Mouse (Mus musculus) liver, embryonic 13.5 days (tissue): ENCODE measurements around the gene Cntfr. TPM values are rescaled to one million over a fixed set of nuclear protein-coding genes. Genes with fewer than 3 reads are reported as not detected.
A peak's percentile ranks its signal among the peaks of the same experiment; 100 is the strongest.
"Not testable (repeated sequence)": the region's sequence is repeated elsewhere in the genome, so short reads cannot be mapped to it uniquely, and the experiment has no call there.

Experiments used
- ATAC-seq: fragments of 200-750 bp; cut with Nextera tagmentation; 2 replicates; pipeline ENCODE4 v1.8.0; 2017; ENCODE audit warnings: low read depth, mild to moderate bottlenecking, moderate number of reproducible peaks, moderate library complexity
- DNase-seq: peaks from one replicate; pipeline ENCODE4 v3.0.0; 2022
- H3K27ac ChIP-seq: fragments of 300-500 bp; sonication (generic); 2 replicates; pipeline ENCODE4 v1.5.1; 2015; ENCODE audit warnings: moderate library complexity, mild to moderate bottlenecking, inconsistent platforms
- H3K27me3 ChIP-seq: fragments of 300-500 bp; sonication (generic); 2 replicates; pipeline ENCODE4 v1.6.1; 2015; ENCODE audit warnings: mild to moderate bottlenecking, inconsistent platforms
- H3K36me3 ChIP-seq: fragments of 300-500 bp; sonication (generic); 2 replicates; pipeline ENCODE4 v1.6.1; 2015; ENCODE audit warnings: mild to moderate bottlenecking, inconsistent platforms
- H3K4me1 ChIP-seq: fragments of 300-500 bp; sonication (generic); replicated peaks from 2 replicates; pipeline ENCODE4 v1.6.1; 2015; ENCODE audit warnings: inconsistent platforms
- H3K4me2 ChIP-seq: fragments of 300-500 bp; sonication (generic); 2 replicates; pipeline ENCODE4 v1.6.1; 2015; ENCODE audit warnings: inconsistent platforms, mild to moderate bottlenecking, moderate library complexity
- H3K4me3 ChIP-seq: fragments of 300-500 bp; sonication (generic); replicated peaks from 2 replicates; pipeline ENCODE4 v1.5.1; 2015; ENCODE audit warnings: mild to moderate bottlenecking, inconsistent platforms
- H3K9ac ChIP-seq: fragments of 300-500 bp; sonication (generic); 2 replicates; pipeline ENCODE4 v1.6.1; 2015; ENCODE audit warnings: mild to moderate bottlenecking, inconsistent platforms
- H3K9me3 ChIP-seq: fragments of 300-500 bp; sonication (generic); replicated peaks from 2 replicates; pipeline ENCODE4 v1.6.1; 2016; ENCODE audit warnings: inconsistent platforms
- WGBS: fragments of 180-500 bp; shearing (Covaris S2); methylation state at CpG from one replicate; pipeline ENCODE4 v1.1.7; 2015; ENCODE audit not compliant: insufficient replicate concordance; 5-methylcytosine and 5-hydroxymethylcytosine counted together
- polyA plus RNA-seq: library from polyadenylated mRNA; unstranded; fragments of >200 nt; fragmentation: Nextera tagmentation; extraction: Ambion mirVana; gene quantifications from 2 replicates; pipeline ENCODE4 v1.2.1, GENCODE M21; 2015

Cntfr gene
- polyA plus RNA-seq, result 0.38 and 0.62 TPM in 2 replicates

DNA sequence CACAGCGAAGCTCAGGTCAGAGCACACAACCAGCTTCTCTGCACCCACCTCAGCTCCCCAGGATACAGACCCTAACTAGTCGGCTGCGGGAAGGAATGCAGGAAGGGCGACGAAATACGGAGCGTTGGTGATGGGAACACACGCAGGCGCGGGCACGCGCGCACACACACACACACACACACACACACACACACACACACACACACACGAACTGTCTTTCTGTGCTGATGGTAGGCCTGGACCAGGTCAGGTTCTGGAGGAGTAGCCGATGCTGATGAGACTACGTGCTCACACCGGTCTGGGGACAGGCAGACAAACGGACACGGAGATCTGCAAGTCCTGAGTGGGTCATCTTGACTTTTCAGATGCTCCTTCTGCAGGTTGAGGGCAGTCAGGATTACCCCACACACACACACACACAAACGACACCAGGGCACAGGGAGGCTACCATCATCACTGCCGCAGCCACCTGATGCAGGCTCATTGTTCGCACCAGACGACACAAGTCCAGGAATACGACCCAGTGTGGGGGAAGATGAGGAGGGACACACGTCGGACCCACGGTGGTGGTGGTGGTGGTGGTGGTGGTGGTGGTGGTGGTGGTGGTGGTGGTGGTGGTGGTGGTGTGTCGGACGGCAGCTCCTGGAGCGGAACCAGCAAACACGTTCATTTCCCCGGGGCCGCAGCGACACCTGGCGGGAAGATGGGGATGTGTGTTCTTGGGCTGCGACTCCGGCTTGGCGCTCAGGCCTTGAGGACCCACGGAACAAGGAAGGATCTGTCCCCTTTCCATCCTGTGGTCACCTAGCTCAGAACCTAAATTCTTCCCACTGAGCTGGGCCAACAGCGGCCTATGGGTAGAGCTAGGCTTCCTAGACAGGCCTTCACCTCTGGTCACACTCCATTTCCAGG lies at the start of gene Cntfr:
Cntfr (minus strand) TSS at position 160 of the 912 bp plus-strand sequence.
- not testable (repeated sequence) for H3K4me3 ChIP-seq

DNA sequence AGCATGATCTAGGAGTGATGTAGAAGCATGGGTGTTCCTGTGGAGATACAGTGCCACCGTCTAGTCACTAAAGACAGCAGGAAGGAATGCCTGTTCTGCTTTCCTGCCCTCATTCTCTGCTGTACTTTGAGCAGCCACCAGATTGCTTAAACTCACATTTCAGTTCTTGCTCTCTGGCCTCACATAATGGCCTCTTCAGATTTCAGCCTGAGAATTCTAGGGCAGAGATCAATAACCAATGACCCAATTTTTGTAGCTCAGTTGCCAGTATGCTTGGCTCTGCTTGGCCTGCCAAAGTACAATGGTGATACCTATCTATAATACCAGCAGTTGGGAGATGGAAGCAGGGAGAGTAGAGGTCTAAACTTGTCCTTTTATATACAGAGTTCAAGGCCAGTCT lies 48.1 kb upstream of the Cntfr start:
- H3K4me2 ChIP-seq, result no peak overlapping the region
- H3K36me3 ChIP-seq, result no peaks in the 10 kb centered on the region
- no peak overlapping the region for H3K4me3 ChIP-seq
- ATAC-seq (no peak), DNase-seq (no peak)
- peaks cover 6% of the 10 kb centered on the region; the same call in 1 of the 2 replicates for H3K9me3 ChIP-seq
- peaks cover 18% of the 10 kb centered on the region for H3K4me1 ChIP-seq
- H3K9ac ChIP-seq, result no peak overlapping the region
- no peak overlapping the region for H3K27ac ChIP-seq
- no peaks in the 10 kb centered on the region for H3K27me3 ChIP-seq
- WGBS, result 58% methylated on average over 1 of the region's 1 CpGs

More for the DNA sequence above, at the start of gene Cntfr:
- not testable (repeated sequence) for H3K9ac ChIP-seq, H3K36me3 ChIP-seq, H3K4me1 ChIP-seq, H3K9me3 ChIP-seq, H3K27ac ChIP-seq, H3K4me2 ChIP-seq, DNase-seq, ATAC-seq
- 7% methylated on average over 30 of the region's 40 CpGs for WGBS
- peaks cover 40% of the 10 kb centered on the region for H3K27me3 ChIP-seq

- Histone ChIP-seq H3K4me2 (no peak overlapping the region), H3K27me3 (no peaks in the 10 kb centered on the region), H3K27ac (no peak overlapping the region), H3K4me1 (peaks cover 25% of the 10 kb centered on the region), H3K4me3 (no peak overlapping the region), H3K9ac (no peak overlapping the region), H3K9me3 (peaks cover 6% of the 10 kb centered on the region; the same call in 1 of the 2 replicates), H3K36me3 (peaks cover 3% of the 10 kb centered on the region)
- ATAC-seq (no peak), DNase-seq (no peak)
- 48% methylated on average over 2 of the region's 2 CpGs for WGBS
These were observed 47.2 kb upstream of the Cntfr start for GRCm38 (mm10) chr4:41744131-41744530.

- peak overlapping the region; percentile 97 for H3K4me2 ChIP-seq
- H3K27ac ChIP-seq, result peak overlapping the region; percentile 72
- ATAC-seq (peak; percentile 94), DNase-seq (peak; percentile 90)
- peak overlapping the region; percentile 77 for H3K9ac ChIP-seq
- under 1% methylated on average over 27 of the region's 27 CpGs for WGBS
- peaks cover 13% of the 10 kb centered on the region for H3K36me3 ChIP-seq
- peak overlapping the region; percentile 72 for H3K4me3 ChIP-seq
- peaks cover 4% of the 10 kb centered on the region; the same call in 1 of the 2 replicates for H3K9me3 ChIP-seq
- H3K4me1 ChIP-seq, result peaks cover 25% of the 10 kb centered on the region
- H3K27me3 ChIP-seq, result no peaks in the 10 kb centered on the region
These were observed 44.3 kb upstream of the Cntfr start for GRCm38 (mm10) chr4:41741158-41741560.

DNA sequence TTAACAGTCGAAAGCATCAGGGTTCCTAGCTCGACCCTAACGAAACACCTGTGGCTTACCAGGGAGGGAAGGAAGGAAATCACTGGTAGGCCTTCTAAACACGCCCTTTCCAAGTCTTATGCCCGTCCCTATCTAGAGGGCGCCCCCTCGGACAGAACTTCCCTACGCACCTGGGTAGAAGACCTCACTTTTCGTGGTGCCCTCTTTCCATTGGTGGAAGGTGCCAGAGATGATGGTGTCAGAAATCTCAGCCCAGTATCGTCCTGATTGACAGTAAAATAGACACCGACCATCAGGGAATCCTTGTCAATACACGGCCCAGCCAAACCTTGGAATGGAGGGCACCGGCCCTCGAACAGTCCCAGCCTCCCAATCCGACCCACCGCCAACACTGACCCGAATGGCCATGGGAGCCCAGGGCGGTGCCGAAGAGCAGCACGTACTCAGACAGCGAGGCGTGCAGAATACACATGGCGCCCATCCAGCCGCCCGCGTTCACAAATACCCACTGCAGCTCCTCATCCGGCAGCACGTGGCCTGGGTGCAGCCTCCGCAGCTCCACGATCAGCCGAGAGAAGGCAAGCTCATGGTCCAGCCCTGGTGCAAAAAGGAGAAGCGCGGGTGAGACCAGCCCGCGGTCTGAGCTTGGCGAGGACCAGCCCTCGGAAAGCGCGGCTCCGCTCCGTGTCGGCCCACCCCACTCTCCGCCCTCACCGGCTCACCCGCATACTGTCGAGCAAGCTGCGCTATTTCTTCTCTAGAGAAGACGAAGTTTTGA lies 43.7 kb upstream of the Cntfr start:
- DNase-seq, result no peak

GRCm38 (mm10) chr4:41739260-41739659 lies 42.4 kb upstream of the Cntfr start:
- Histone ChIP-seq H3K36me3 (peaks cover 13% of the 10 kb centered on the region), H3K4me3 (no peak overlapping the region; the same call in 1 of the 2 replicates), H3K9ac (no peak overlapping the region), H3K27ac (no peak overlapping the region), H3K4me1 (peaks cover 25% of the 10 kb centered on the region), H3K4me2 (peak overlapping the region; percentile 97; the same call in 1 of the 2 replicates), H3K27me3 (peaks cover 3% of the 10 kb centered on the region), H3K9me3 (no peaks in the 10 kb centered on the region)
- 85% methylated on average over 13 of the region's 13 CpGs for WGBS
- DNase-seq, result no peak
- ATAC-seq, result no peak

More for the DNA sequence above, 43.7 kb upstream of the Cntfr start:
- Histone ChIP-seq H3K4me1 (peaks cover 25% of the 10 kb centered on the region), H3K9me3 (no peaks in the 10 kb centered on the region), H3K4me3 (peak overlapping the region; percentile 72), H3K9ac (peak overlapping the region; percentile 77), H3K27ac (peak overlapping the region; percentile 72), H3K27me3 (no peaks in the 10 kb centered on the region), H3K36me3 (peaks cover 13% of the 10 kb centered on the region), H3K4me2 (peak overlapping the region; percentile 97)
- peak; percentile 84 for ATAC-seq
- under 1% methylated on average over 48 of the region's 48 CpGs for WGBS

DNA sequence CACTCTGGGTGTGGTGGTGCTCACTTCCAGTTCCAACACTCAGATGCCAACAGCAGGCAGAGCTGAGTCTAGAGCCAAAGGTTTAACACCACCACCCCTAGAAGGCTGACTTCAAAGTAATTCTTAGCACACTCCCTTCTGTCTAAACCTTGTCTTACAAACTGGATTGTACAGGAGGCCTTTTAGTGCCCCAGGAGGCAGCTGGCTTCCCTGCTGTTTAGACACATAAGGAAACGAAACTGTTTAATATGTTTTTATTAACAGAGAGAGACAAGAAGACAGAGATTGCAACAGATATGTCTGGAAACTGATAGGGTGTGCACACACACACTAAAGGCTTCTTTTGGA lies 41.3 kb upstream of the Cntfr start:
- Histone ChIP-seq H3K9ac (no peak overlapping the region), H3K36me3 (peaks cover 13% of the 10 kb centered on the region), H3K27ac (no peak overlapping the region), H3K27me3 (peaks cover 12% of the 10 kb centered on the region), H3K4me1 (peaks cover 25% of the 10 kb centered on the region), H3K4me3 (no peak overlapping the region), H3K9me3 (no peaks in the 10 kb centered on the region), H3K4me2 (no peak overlapping the region)
- 58% methylated on average over 1 of the region's 1 CpGs for WGBS
- DNase-seq (no peak), ATAC-seq (no peak)

- WGBS, result 33% methylated on average over 8 of the region's 8 CpGs
- DNase-seq (no peak), ATAC-seq (no peak)
- Histone ChIP-seq H3K27me3 (peaks cover 17% of the 10 kb centered on the region), H3K9me3 (no peaks in the 10 kb centered on the region), H3K9ac (no peak overlapping the region), H3K27ac (no peak overlapping the region), H3K4me2 (no peak overlapping the region), H3K36me3 (peaks cover 13% of the 10 kb centered on the region), H3K4me1 (peaks cover 25% of the 10 kb centered on the region), H3K4me3 (no peak overlapping the region)
These were observed 40.8 kb upstream of the Cntfr start for GRCm38 (mm10) chr4:41737602-41738255.

GRCm38 (mm10) chr4:41731052-41731765 lies 34.3 kb upstream of the Cntfr start, which contains the start of gene Arid3c:
Gene Arid3c, minus strand, starts transcription at chr4:41731142.
- Histone ChIP-seq H3K4me1 (peaks cover 7% of the 10 kb centered on the region; the same call in 1 of the 2 replicates), H3K9ac (no peak within 1 kb of the TSS), H3K27ac (no peak within 1 kb of the TSS), H3K27me3 (peaks cover 77% of the 10 kb centered on the region), H3K9me3 (no peaks in the 10 kb centered on the region), H3K4me3 (peak within 1 kb of the TSS; percentile 35), H3K36me3 (no peaks in the 10 kb centered on the region), H3K4me2 (peak within 1 kb of the TSS; percentile 56)
- WGBS, result 2% methylated on average over 50 of the region's 50 CpGs
- no peak for ATAC-seq
- no peak for DNase-seq

DNA sequence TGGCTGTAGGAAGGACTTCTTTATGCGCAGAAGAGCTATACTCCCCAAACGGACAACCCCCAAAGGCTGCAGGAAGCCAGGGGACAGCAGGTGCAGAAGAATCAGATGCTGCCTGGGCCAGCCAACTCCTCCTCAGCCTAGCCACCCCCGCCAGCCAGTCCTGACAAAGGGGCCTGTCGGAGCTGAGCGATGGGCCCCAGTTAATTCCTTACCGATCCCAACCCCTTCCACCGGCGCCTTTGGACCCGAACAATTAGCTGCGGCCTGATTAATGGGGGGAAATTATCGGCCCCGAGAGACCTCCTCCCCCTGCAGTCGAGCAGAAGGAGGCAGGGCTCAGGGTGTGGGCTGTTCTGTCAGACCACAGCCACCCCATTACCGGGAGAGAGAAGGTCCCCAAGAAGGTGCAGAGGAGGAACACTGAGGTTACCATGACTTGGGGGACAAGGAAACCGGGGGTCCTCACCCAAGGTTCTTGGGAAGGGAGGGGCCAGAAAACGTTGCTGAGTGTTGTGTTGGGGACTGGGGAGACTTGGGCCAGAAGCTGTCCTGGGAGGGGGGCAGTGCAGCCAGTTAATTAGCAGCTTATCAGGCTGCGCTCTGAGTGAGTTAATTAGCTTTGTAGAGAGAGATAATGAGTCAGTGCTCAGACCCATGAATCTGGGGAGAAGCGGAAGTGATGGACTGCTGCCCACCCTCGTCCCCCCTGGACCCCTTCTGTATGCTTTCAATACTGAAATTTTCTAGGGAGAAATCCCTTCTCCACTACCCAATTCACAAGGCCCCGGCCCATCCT lies 30.1 kb upstream of the Cntfr start:
- no peak overlapping the region for H3K27ac ChIP-seq
- H3K4me1 ChIP-seq, result peaks cover 19% of the 10 kb centered on the region
- ATAC-seq (no peak), DNase-seq (no peak)
- no peak overlapping the region for H3K9ac ChIP-seq
- no peak overlapping the region for H3K4me3 ChIP-seq
- H3K9me3 ChIP-seq, result no peaks in the 10 kb centered on the region
- H3K4me2 ChIP-seq, result no peak overlapping the region
- WGBS, result 16% methylated on average over 20 of the region's 20 CpGs
- no peaks in the 10 kb centered on the region for H3K36me3 ChIP-seq
- peaks cover 83% of the 10 kb centered on the region for H3K27me3 ChIP-seq
